Mouse (Mus musculus) C2C12 (cell line): ENCODE results near the gene Gm20696.

Experiments
- CEBPB ChIP-seq: IDR thresholded peaks from one replicate; pipeline ENCODE4 v1.6.1; 2011; ENCODE audit warnings: low read depth, mild to moderate bottlenecking, control low read depth, moderate library complexity
- CTCF ChIP-seq: IDR thresholded peaks from one replicate; pipeline ENCODE4 v1.5.1; 2011; ENCODE audit not compliant: control insufficient read depth, insufficient read depth, insufficient read length
- FOSL1 ChIP-seq: IDR thresholded peaks from one replicate; pipeline ENCODE4 v1.8.0; 2011; ENCODE audit warnings: mild to moderate bottlenecking, low read length; ENCODE audit not compliant: poor library complexity, insufficient read depth, severe bottlenecking
- MYOD1 ChIP-seq: IDR thresholded peaks from one replicate; pipeline ENCODE4 v1.6.1; 2011; ENCODE audit warnings: low read depth; ENCODE audit not compliant: control insufficient read depth, insufficient read length
- MYOG ChIP-seq: IDR thresholded peaks from one replicate; pipeline ENCODE4 v1.6.1; 2011; ENCODE audit not compliant: control insufficient read depth, insufficient read length; ENCODE audit errors: extremely low read depth
- USF1 ChIP-seq: IDR thresholded peaks from one replicate; pipeline ENCODE4 v1.6.1; 2011; ENCODE audit warnings: low read depth, mild to moderate bottlenecking, control low read depth, moderate library complexity

DNA sequence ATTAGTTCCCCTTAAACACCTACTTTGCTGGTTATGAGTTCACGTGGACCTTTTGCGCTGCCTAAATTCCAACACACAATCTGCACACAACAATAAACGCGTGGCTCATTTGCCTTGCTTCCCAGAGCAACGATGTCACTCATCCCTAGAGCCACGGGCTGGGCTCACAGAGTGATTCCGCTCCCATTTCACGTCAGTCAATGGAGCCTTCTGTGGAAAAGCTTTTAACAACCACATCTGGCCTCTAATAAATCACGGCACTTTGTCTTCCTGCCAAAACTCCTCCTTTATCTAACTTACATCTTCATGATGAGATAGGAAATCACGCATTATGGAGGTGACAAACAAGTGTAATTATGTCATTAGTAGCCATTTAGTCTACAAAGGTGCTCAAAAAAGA lies 318.8 kb downstream of the Gm20696 start:
- no peak for TF ChIP-seq MYOG
- no peak for TF ChIP-seq CTCF
- no peak for TF ChIP-seq MYOD1
- no peak for TF ChIP-seq CEBPB
- TF ChIP-seq USF1 = no peak
- no peak for TF ChIP-seq FOSL1
